Mouse (Mus musculus): Measurements from ENCODE around the gene Lrrc38. TPM values are rescaled to one million over a fixed set of nuclear protein-coding genes. Genes with fewer than 3 reads are reported as not detected.

Gene Lrrc38
- total and polyA plus RNA-seq, 3 experiments = not detected

GRCm38 (mm10) chr4:143302279-143302890 lies 47.2 kb upstream of the Lrrc38 start:
- dilution Hi-C loops (cut with MboI; ENCODE audit: extremely low pct_ligation_motif_present, extremely low pct_unique_long_range_greater_than_20kb, low sequenced_read_pairs) (no loop called here), in situ Hi-C loops (cut with MboI; ENCODE audit: low pct_ligation_motif_present, low pct_unique_long_range_greater_than_20kb, low sequenced_read_pairs) (no loop called here)
- no peak for DNase-seq (ENCODE audit: extremely low read depth)
- Histone ChIP-seq H3K36me3 (replicated peaks in 1 of 2; ENCODE audit: control insufficient read depth in 1 of 2, insufficient read depth in 1 of 2, low read length in 1 of 2) (no peaks in the 10 kb centered on the region), H3K27me3 (replicated peaks) (peaks cover 34% of the 10 kb centered on the region), H3K4me1 (ENCODE audit: control insufficient read depth in 1 of 2, insufficient read depth in 2 of 2) (no peaks in the 10 kb centered on the region), H3K79me2 (replicated peaks; ENCODE audit: control insufficient read depth, extremely low read depth, insufficient read depth, poor library complexity, severe bottlenecking) (no peaks in the 10 kb centered on the region), H3K4me2 (ENCODE audit: insufficient read depth, low read depth, poor library complexity, severe bottlenecking) (no peak overlapping the region), H3K27ac (ENCODE audit: insufficient read depth, low read depth) (no peak overlapping the region), H3K4me3 (replicated peaks in 1 of 3; ENCODE audit: low read depth in 2 of 3, low read length in 2 of 3, poor library complexity in 1 of 3) (no peak overlapping the region), H3K9ac (ENCODE audit: insufficient read depth, low read depth) (no peak overlapping the region), H3K9me3 (replicated peaks; ENCODE audit: low read length) (peaks cover 2% of the 10 kb centered on the region)
- no peak for TF ChIP-seq EP300 (IDR thresholded peaks at IDR 0.05; ENCODE audit: low read length)
- no peak for TF ChIP-seq E2F4 (IDR thresholded peaks at IDR 0.05; ENCODE audit: insufficient replicate concordance, low read depth, low read length)
- TF ChIP-seq ZC3H11A (IDR thresholded peaks at IDR 0.05; ENCODE audit: low read depth, low read length) = no peak
- no peak for TF ChIP-seq ELF1 (IDR thresholded peaks at IDR 0.05; ENCODE audit: low read depth, low read length)
- TF ChIP-seq KAT2A (IDR thresholded peaks at IDR 0.05; ENCODE audit: insufficient replicate concordance, low read length) = no peak
- TF ChIP-seq JUND (conservative IDR thresholded peaks at IDR 0.05; ENCODE audit: low read depth, low read length) = no peak
- no peak for TF ChIP-seq MAFK (IDR thresholded peaks at IDR 0.05; ENCODE audit: insufficient replicate concordance, low read length)
- TF ChIP-seq UBTF (IDR thresholded peaks at IDR 0.05; ENCODE audit: low read depth, low read length) = no peak
- no peak for TF ChIP-seq TBP (conservative IDR thresholded peaks at IDR 0.05; ENCODE audit: low read depth, low read length)

- Histone ChIP-seq H3K27ac (ENCODE audit: insufficient read depth, low read depth) (no peak overlapping the region), H3K4me3 (replicated peaks in 1 of 3; ENCODE audit: low read depth in 2 of 3, low read length in 2 of 3, poor library complexity in 1 of 3) (no peak overlapping the region), H3K4me2 (ENCODE audit: insufficient read depth, low read depth, poor library complexity, severe bottlenecking) (no peak overlapping the region), H3K79me2 (replicated peaks; ENCODE audit: control insufficient read depth, extremely low read depth, insufficient read depth, poor library complexity, severe bottlenecking) (no peaks in the 10 kb centered on the region), H3K27me3 (replicated peaks) (peaks cover 48% of the 10 kb centered on the region), H3K4me1 (ENCODE audit: control insufficient read depth in 1 of 2, insufficient read depth in 2 of 2) (no peaks in the 10 kb centered on the region), H3K9ac (ENCODE audit: insufficient read depth, low read depth) (no peak overlapping the region), H3K36me3 (replicated peaks in 1 of 2; ENCODE audit: control insufficient read depth in 1 of 2, insufficient read depth in 1 of 2, low read length in 1 of 2) (no peaks in the 10 kb centered on the region), H3K9me3 (replicated peaks; ENCODE audit: low read length) (peaks cover 2% of the 10 kb centered on the region)
- dilution Hi-C loops (cut with MboI; ENCODE audit: extremely low pct_ligation_motif_present, extremely low pct_unique_long_range_greater_than_20kb, low sequenced_read_pairs) (no loop called here), in situ Hi-C loops (cut with MboI; ENCODE audit: low pct_ligation_motif_present, low pct_unique_long_range_greater_than_20kb, low sequenced_read_pairs) (no loop called here)
- no peak for TF ChIP-seq MXI1 (IDR thresholded peaks at IDR 0.05; ENCODE audit: low read depth, low read length)
- no peak for TF ChIP-seq ZNF384 (IDR thresholded peaks at IDR 0.05; ENCODE audit: low read depth, low read length)
- no peak for TF ChIP-seq EP300 (IDR thresholded peaks at IDR 0.05; ENCODE audit: low read length)
- no peak for TF ChIP-seq NRF1 (IDR thresholded peaks at IDR 0.05; ENCODE audit: low read depth, low read length)
- no peak for TF ChIP-seq E2F4 (IDR thresholded peaks at IDR 0.05; ENCODE audit: insufficient replicate concordance, low read depth, low read length)
- no peak for TF ChIP-seq USF1 (IDR thresholded peaks at IDR 0.05; ENCODE audit: low read depth, low read length)
- no peak for TF ChIP-seq CTCF (conservative IDR thresholded peaks at IDR 0.05 in 1 of 2, IDR thresholded peaks at IDR 0.05 in 1 of 2; ENCODE audit: low read depth in 2 of 2, low read length in 2 of 2)
- TF ChIP-seq MYC (IDR thresholded peaks at IDR 0.05; ENCODE audit: low read depth, low read length) = no peak
- no peak for TF ChIP-seq RCOR1 (conservative IDR thresholded peaks at IDR 0.05; ENCODE audit: low read depth, low read length)
- no peak for TF ChIP-seq JUN (IDR thresholded peaks at IDR 0.05; ENCODE audit: insufficient read depth, low read depth, low read length)
- no peak for TF ChIP-seq CHD1 (IDR thresholded peaks at IDR 0.05; ENCODE audit: low read depth, low read length)
- DNase-seq (ENCODE audit: extremely low read depth) = no peak
Measured at GRCm38 (mm10) chr4:143305031-143305430, 44.5 kb upstream of the Lrrc38 start.
